Mouse (Mus musculus): Measurements from ENCODE around the gene Dlgap3. TPM values are rescaled to one million over a fixed set of nuclear protein-coding genes. Genes with fewer than 3 reads are reported as not detected.
A peak's percentile ranks its signal among the peaks of the same experiment; 100 is the strongest.

The Dlgap3 gene
- 2.3 and 2.8 TPM in 2 replicates for polyA plus RNA-seq (2014; fragmentation: Nextera tagmentation; extraction: Ambion mirVana)

DNA sequence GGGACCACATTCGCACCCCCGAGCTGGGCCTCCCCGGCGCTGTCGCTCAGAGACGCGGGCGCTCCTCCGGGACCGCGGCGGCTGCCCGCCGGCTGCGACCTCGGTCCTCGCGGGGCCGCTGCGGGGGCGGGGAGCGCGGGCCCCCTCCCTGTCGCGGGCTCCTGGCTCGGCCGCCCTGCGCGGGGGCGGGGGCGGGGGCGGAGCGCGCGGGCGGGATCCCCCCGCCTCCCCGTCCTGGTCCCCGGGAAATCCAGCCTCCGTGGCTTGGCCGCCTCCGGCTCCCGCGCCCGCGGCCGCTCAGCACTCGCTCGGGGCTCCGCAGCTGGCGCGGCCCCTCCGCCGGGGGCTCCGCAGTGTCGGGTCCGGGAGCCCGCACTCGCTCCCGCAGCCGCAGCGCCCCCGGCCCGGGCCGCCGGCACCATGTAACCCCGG lies at the start of gene Dlgap3:
Gene Dlgap3, plus strand, starts transcription at position 291 of the 432 bp plus-strand sequence.
- ATAC-seq (ENCODE audit: low read depth), result peak; percentile 62

DNA sequence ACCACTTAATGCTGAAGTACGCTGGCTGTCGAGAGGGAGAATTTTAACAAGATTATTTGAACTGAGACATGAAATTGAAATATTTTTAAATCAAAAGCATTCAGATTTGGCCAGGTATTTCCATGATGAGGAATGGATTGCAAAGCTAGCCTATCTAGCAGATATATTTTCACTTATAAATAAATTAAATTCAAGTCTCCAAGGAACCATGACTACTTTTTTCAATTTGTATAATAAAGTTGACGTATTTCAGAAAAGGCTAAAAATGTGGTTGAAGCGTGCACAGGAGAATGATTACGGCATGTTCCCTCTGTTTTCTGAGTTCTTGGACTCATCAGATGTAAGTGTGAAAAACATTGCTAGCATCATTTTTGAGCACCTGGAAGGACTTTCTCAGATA lies 45.6 kb upstream of the Dlgap3 start, which contains the start of gene Tmem35b:
Gene Tmem35b, plus strand, starts transcription at position 301 of the 400 bp plus-strand sequence.
- H3K27me3 ChIP-seq (replicated peaks; ENCODE audit: control insufficient read depth, insufficient read depth, low read length), result no peaks in the 10 kb centered on the region
- H3K4me2 ChIP-seq (ENCODE audit: low read depth, low read length), result no peak within 1 kb of the TSS
- no peak within 1 kb of the TSS for H3K4me3 ChIP-seq (ENCODE audit: low read depth, low read length)
- no peak for ATAC-seq (ENCODE audit: low read depth)
- no peak for DNase-seq (ENCODE audit: low spot score)
- 93% methylated on average over 5 of the region's 5 CpGs for WGBS
- no peak within 1 kb of the TSS for H3K9ac ChIP-seq (ENCODE audit: low read depth, low read length)
- peaks cover 12% of the 10 kb centered on the region; the same call in 1 of the 2 replicates for H3K36me3 ChIP-seq (ENCODE audit: control insufficient read depth, insufficient read depth, low read length)
- H3K4me1 ChIP-seq (ENCODE audit: control insufficient read depth, insufficient read depth, low read length), result peaks cover 7% of the 10 kb centered on the region
- no peaks in the 10 kb centered on the region for H3K9me3 ChIP-seq (ENCODE audit: control insufficient read depth, low read length)
- no peak within 1 kb of the TSS for H3K27ac ChIP-seq (replicated peaks; ENCODE audit: low read depth, low read length)

More for the DNA sequence above, at the start of gene Dlgap3:
- Histone ChIP-seq H3K4me1 (ENCODE audit: control insufficient read depth, insufficient read depth, low read length) (no peaks in the 10 kb centered on the region; the same call in 1 of the 2 replicates), H3K27me3 (replicated peaks; ENCODE audit: control insufficient read depth, insufficient read depth, low read length) (peaks cover 57% of the 10 kb centered on the region), H3K9me3 (ENCODE audit: control insufficient read depth, low read length) (0 out of 2 replicates have a peak, but pooled peaks cover 4% of the 10 kb centered on the region), H3K27ac (replicated peaks; ENCODE audit: low read depth, low read length) (no peak within 1 kb of the TSS), H3K4me3 (ENCODE audit: low read depth, low read length) (peak within 1 kb of the TSS; percentile 72), H3K9ac (ENCODE audit: low read depth, low read length) (peak within 1 kb of the TSS; percentile 69), H3K36me3 (ENCODE audit: control insufficient read depth, insufficient read depth, low read length) (no peaks in the 10 kb centered on the region), H3K4me2 (ENCODE audit: low read depth, low read length) (peak within 1 kb of the TSS; percentile 100)
- peak; percentile 41 for DNase-seq (ENCODE audit: low spot score)
- WGBS, result 3% methylated on average over 5 of the region's 67 CpGs

DNA sequence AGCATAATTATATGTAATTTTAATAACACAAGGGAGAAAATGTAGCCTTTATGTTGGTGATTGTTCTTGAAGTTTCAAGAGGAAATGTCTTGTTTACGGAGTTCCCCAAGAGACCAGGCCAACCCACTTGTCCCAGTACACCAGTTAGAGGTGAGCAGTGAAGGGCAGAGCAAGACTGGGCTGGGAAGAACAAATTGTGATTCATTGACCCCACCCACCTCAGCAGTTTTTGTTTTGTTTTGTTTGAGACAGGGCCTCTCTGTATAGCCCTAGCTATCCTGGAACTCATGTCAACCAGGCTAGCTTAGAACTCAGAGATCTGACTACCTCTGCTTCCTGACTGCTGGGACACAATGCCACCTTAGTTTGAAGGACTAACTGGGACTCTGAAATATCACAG lies 44.7 kb upstream of the Dlgap3 start:
- DNase-seq (ENCODE audit: low spot score) (no peak), ATAC-seq (ENCODE audit: low read depth) (no peak)
- WGBS, result 96% methylated on average over 1 of the region's 1 CpGs
- Histone ChIP-seq H3K4me1 (ENCODE audit: control insufficient read depth, insufficient read depth, low read length) (peaks cover 7% of the 10 kb centered on the region), H3K9me3 (ENCODE audit: control insufficient read depth, low read length) (no peaks in the 10 kb centered on the region), H3K9ac (ENCODE audit: low read depth, low read length) (no peak overlapping the region), H3K4me3 (ENCODE audit: low read depth, low read length) (no peak overlapping the region), H3K4me2 (ENCODE audit: low read depth, low read length) (no peak overlapping the region), H3K27me3 (replicated peaks; ENCODE audit: control insufficient read depth, insufficient read depth, low read length) (no peaks in the 10 kb centered on the region), H3K27ac (replicated peaks; ENCODE audit: low read depth, low read length) (no peak overlapping the region), H3K36me3 (ENCODE audit: control insufficient read depth, insufficient read depth, low read length) (peaks cover 20% of the 10 kb centered on the region)

DNA sequence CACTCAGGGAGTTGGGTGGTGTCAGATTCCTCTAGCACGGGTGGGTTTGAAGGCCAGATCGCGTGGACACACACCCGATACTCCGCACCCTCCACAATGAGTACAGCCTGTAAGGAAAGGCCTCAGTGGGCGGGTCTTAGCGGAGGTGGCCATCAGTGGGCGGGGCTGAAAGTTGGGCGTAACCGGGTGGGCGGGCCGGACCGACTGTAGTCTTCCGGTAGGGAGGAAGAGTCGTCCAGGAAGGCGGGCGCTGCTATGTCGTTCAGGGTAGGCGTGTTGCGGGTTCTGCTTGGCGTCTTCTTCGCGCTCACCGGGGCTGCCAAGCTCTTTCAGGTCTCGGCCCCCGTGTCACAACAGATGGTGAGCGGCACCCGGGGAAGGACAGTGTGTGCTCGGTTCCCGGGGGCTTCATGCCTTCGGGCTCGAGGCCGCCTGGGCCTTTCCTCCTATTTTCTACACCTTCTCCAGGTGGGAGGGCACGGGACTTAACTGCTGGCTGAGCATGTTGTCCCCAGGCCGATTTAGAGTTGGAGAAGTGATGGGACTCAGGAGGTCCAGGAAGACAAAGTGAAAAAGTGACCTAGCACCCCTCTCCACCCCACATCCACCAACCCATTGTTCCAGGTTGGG lies 43.1 kb upstream of the Dlgap3 start:
- DNase-seq (ENCODE audit: low spot score) (peak; percentile 95), ATAC-seq (ENCODE audit: low read depth) (peak; percentile 98)
- Histone ChIP-seq H3K27ac (replicated peaks; ENCODE audit: low read depth, low read length) (peak overlapping the region; percentile 39; the same call in 1 of the 2 replicates), H3K36me3 (ENCODE audit: control insufficient read depth, insufficient read depth, low read length) (peaks cover 21% of the 10 kb centered on the region), H3K4me3 (ENCODE audit: low read depth, low read length) (peak overlapping the region; percentile 70), H3K4me2 (ENCODE audit: low read depth, low read length) (peak overlapping the region; percentile 87), H3K9me3 (ENCODE audit: control insufficient read depth, low read length) (no peaks in the 10 kb centered on the region), H3K27me3 (replicated peaks; ENCODE audit: control insufficient read depth, insufficient read depth, low read length) (no peaks in the 10 kb centered on the region), H3K9ac (ENCODE audit: low read depth, low read length) (peak overlapping the region; percentile 80), H3K4me1 (ENCODE audit: control insufficient read depth, insufficient read depth, low read length) (peaks cover 7% of the 10 kb centered on the region)
- WGBS, result 1% methylated on average over 21 of the region's 35 CpGs

DNA sequence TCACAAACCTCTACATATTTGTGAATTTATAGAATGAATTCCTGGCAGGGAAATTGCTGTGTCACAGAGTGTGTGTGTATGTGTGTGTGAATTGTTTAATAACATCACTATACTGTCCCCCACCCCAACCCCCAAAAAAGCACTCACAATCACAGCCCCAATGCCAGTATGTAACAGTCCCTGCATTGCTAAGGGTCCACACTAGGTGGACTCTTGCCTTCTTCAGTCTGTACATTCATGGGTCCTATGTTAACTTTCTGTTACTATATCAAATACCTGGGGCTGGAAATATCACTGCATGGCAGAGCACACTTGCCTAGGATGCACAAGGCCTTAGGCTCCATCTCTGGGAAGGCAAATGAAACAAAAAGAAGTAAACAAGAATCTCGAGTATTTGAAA lies 34.3 kb upstream of the Dlgap3 start:
- 46% methylated on average over 1 of the region's 1 CpGs for WGBS
- no peak for DNase-seq (ENCODE audit: low spot score)

DNA sequence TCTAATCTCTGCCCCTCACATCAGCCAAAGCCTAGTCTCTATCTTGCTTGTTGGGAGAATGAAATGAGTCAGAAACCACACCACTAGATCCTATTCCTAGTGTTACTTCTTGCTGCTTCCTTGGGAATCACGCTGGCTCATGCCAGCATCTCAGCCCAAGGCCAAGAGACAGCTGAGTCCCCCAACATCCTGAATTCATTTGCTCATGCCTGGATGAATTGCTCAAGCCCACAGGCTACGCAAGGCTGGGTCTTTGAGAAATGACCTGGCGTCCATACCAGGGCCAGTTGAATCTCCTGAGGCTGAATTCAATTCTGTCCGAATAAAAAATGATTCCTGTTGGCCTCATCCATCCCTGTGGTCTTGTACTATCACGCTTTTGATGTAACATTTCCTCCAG lies 31.4 kb upstream of the Dlgap3 start:
- Histone ChIP-seq H3K4me3 (ENCODE audit: low read depth, low read length) (no peak overlapping the region), H3K4me1 (ENCODE audit: control insufficient read depth, insufficient read depth, low read length) (no peaks in the 10 kb centered on the region), H3K4me2 (ENCODE audit: low read depth, low read length) (no peak overlapping the region), H3K27ac (replicated peaks; ENCODE audit: low read depth, low read length) (no peak overlapping the region), H3K27me3 (replicated peaks; ENCODE audit: control insufficient read depth, insufficient read depth, low read length) (no peaks in the 10 kb centered on the region), H3K36me3 (ENCODE audit: control insufficient read depth, insufficient read depth, low read length) (no peaks in the 10 kb centered on the region), H3K9ac (ENCODE audit: low read depth, low read length) (no peak overlapping the region), H3K9me3 (ENCODE audit: control insufficient read depth, low read length) (no peaks in the 10 kb centered on the region)
- ATAC-seq (ENCODE audit: low read depth) (no peak), DNase-seq (ENCODE audit: low spot score) (no peak)
- WGBS, result 62% methylated on average over 5 of the region's 5 CpGs

More for the DNA sequence above, 34.3 kb upstream of the Dlgap3 start:
- H3K27ac ChIP-seq (replicated peaks; ENCODE audit: low read depth, low read length), result no peak overlapping the region
- no peak overlapping the region for H3K4me2 ChIP-seq (ENCODE audit: low read depth, low read length)
- H3K9me3 ChIP-seq (ENCODE audit: control insufficient read depth, low read length), result no peaks in the 10 kb centered on the region
- no peaks in the 10 kb centered on the region for H3K4me1 ChIP-seq (ENCODE audit: control insufficient read depth, insufficient read depth, low read length)
- H3K36me3 ChIP-seq (ENCODE audit: control insufficient read depth, insufficient read depth, low read length), result no peaks in the 10 kb centered on the region
- no peak for ATAC-seq (ENCODE audit: low read depth)
- no peak overlapping the region for H3K9ac ChIP-seq (ENCODE audit: low read depth, low read length)
- H3K27me3 ChIP-seq (replicated peaks; ENCODE audit: control insufficient read depth, insufficient read depth, low read length), result no peaks in the 10 kb centered on the region
- no peak overlapping the region for H3K4me3 ChIP-seq (ENCODE audit: low read depth, low read length)

DNA sequence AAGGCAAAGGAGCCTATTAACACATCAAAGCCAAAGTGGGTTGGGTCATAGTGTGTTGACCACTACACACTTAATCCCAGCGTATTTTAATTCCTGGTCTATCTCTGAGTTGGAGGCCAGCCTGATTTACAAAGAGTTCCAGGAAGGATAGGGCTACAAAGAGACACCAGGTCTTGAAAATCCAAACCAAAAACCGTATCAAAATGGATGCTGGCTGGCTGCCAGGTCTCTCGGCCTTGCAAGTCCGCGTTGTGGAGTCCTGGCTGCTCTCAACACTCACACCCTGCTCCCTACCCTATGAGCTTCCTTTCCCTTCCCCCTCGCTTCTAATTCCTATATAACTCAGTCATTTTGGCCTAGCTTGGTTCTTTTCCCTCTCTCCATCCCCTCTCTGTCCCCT lies 30.5 kb upstream of the Dlgap3 start:
- H3K4me1 ChIP-seq (ENCODE audit: control insufficient read depth, insufficient read depth, low read length), result no peaks in the 10 kb centered on the region
- 35% methylated on average over 6 of the region's 6 CpGs for WGBS
- no peak overlapping the region for H3K27ac ChIP-seq (replicated peaks; ENCODE audit: low read depth, low read length)
- no peak overlapping the region for H3K4me2 ChIP-seq (ENCODE audit: low read depth, low read length)
- no peaks in the 10 kb centered on the region for H3K27me3 ChIP-seq (replicated peaks; ENCODE audit: control insufficient read depth, insufficient read depth, low read length)
- H3K4me3 ChIP-seq (ENCODE audit: low read depth, low read length), result no peak overlapping the region
- no peak for ATAC-seq (ENCODE audit: low read depth)
- no peaks in the 10 kb centered on the region for H3K9me3 ChIP-seq (ENCODE audit: control insufficient read depth, low read length)
- peak; percentile 20 for DNase-seq (ENCODE audit: low spot score)
- H3K36me3 ChIP-seq (ENCODE audit: control insufficient read depth, insufficient read depth, low read length), result no peaks in the 10 kb centered on the region
- no peak overlapping the region for H3K9ac ChIP-seq (ENCODE audit: low read depth, low read length)

DNA sequence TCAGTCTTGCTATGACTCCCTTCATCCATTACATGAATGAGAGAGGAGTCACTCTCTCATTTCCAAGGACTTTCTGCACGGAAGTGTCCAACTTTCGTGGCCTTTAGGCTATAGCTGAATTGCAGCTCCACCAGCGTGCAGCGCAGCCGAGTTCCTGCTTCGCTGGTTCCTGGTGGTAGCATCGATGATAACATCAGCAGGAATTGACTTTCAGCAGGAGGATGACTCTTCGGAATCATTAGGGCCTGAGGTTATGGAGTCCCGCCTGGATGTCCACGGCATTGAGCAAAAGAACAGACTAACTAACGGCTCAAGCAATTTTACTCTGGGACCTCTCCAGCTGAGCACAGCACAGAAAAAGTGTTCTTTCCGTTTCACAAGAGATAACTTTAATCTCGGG lies 19.0 kb upstream of the Dlgap3 start:
- Histone ChIP-seq H3K27me3 (replicated peaks; ENCODE audit: control insufficient read depth, insufficient read depth, low read length) (no peaks in the 10 kb centered on the region), H3K9me3 (ENCODE audit: control insufficient read depth, low read length) (peaks cover 9% of the 10 kb centered on the region; the same call in 1 of the 2 replicates), H3K4me3 (ENCODE audit: low read depth, low read length) (no peak overlapping the region), H3K9ac (ENCODE audit: low read depth, low read length) (no peak overlapping the region), H3K4me1 (ENCODE audit: control insufficient read depth, insufficient read depth, low read length) (no peaks in the 10 kb centered on the region), H3K36me3 (ENCODE audit: control insufficient read depth, insufficient read depth, low read length) (no peaks in the 10 kb centered on the region), H3K27ac (replicated peaks; ENCODE audit: low read depth, low read length) (no peak overlapping the region), H3K4me2 (ENCODE audit: low read depth, low read length) (no peak overlapping the region)
- ATAC-seq (ENCODE audit: low read depth), result no peak
- no peak for DNase-seq (ENCODE audit: low spot score)
- WGBS, result 83% methylated on average over 13 of the region's 13 CpGs

DNA sequence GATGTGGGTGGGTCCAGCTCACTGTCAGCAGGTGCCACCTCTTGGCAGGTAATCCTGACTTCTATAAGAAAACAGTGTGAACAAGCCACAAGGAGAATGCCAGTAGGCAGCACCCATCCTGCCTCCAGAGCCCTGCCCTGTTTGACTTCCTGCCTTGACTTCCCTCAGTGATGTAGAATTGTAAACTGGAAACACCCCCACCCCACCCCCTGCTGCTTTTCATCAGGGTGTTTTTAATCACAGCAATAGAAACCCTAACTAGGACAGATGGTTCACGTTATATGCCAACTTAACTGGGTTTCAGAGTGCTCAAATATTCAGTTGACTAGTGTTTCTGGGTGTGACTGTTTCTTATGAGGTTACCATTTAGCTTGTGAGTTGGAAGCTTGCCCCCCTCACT lies 15.7 kb upstream of the Dlgap3 start:
- Histone ChIP-seq H3K4me1 (ENCODE audit: control insufficient read depth, insufficient read depth, low read length) (no peaks in the 10 kb centered on the region), H3K9ac (ENCODE audit: low read depth, low read length) (no peak overlapping the region), H3K36me3 (ENCODE audit: control insufficient read depth, insufficient read depth, low read length) (no peaks in the 10 kb centered on the region), H3K4me2 (ENCODE audit: low read depth, low read length) (no peak overlapping the region), H3K27me3 (replicated peaks; ENCODE audit: control insufficient read depth, insufficient read depth, low read length) (no peaks in the 10 kb centered on the region), H3K27ac (replicated peaks; ENCODE audit: low read depth, low read length) (no peak overlapping the region), H3K9me3 (ENCODE audit: control insufficient read depth, low read length) (peaks cover 4% of the 10 kb centered on the region; the same call in 1 of the 2 replicates), H3K4me3 (ENCODE audit: low read depth, low read length) (no peak overlapping the region)
- ATAC-seq (ENCODE audit: low read depth), result no peak
- 48% methylated on average over 1 of the region's 1 CpGs for WGBS
- no peak for DNase-seq (ENCODE audit: low spot score)
